ENCODE assay signal across 8 mouse cellular contexts in the genomic region with DNA sequence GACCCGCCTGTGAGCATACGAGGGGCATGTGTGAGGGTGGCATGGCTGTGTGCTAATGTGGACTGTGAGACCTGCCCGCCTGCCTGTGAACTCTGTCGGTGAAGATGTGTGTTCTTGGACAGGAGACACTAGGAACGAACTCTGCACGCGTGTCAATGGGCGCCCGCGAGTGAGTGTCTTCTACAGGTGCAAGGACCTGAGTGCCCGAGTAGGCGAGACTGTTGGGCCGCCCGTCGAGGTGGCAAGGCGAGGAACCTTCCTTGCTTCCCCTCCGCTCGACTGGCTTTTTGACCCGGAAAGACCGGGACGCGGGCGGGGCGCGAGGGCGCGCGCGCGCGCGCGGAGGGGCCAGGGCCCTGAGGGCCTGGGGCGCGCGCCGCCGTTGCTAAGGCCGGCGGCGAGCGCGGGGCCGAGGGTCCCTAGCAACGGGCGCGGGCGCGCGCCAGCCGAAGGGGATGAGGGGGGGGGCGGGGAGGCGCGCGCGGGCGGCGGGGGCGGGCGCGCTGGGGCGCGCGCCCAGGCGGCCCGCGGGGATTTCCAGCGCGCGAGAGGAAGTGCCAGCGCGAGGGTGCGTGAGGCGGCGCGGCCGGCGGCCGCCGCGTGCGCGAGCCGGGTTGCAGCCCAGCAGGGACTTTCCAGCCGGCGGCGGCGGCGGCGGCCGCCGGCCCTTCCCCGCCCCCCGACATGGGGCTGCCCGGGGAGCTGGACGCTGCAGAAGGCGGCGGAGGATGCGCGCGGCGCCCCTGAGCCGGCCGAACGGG. TPM values are rescaled to one million over a fixed set of nuclear protein-coding genes. Genes with fewer than 3 reads are reported as not detected.
A peak's percentile ranks its signal among the peaks of the same experiment; 100 is the strongest.
DNase-seq lines count a peak whose midpoint lies in the region; ATAC-seq and TF ChIP-seq lines count a peak whose summit lies in the region.

A gene (plus strand): TSS at position 540 of the 761 bp plus-strand sequence.

- peak within 1 kb of the TSS; percentile 85 for H3K4me2 ChIP-seq in midbrain, postnatal 0 days (ENCODE audit: low read depth, low read length, poor library complexity, severe bottlenecking)

- WGBS in midbrain, postnatal 0 days: 13% methylated on average over 23 of the region's 105 CpGs
- 5% methylated on average over 81 of the region's 105 CpGs for WGBS in spleen, adult 2 months

- H3K27me3 ChIP-seq in midbrain, postnatal 0 days (ENCODE audit: insufficient read depth, low read length): no peaks in the 10 kb centered on the region
- H3K27me3 ChIP-seq in spleen, adult 2 months (ENCODE audit: control insufficient read depth, insufficient read depth, low read length): no peaks in the 10 kb centered on the region

- peak in 1 of 2 experiments; percentile 53 for DNase-seq in left cerebral cortex, adult 18-20 months (ENCODE audit: low spot score in 2 of 2)
- no peak for DNase-seq in left cerebral cortex, adult 11 months (ENCODE audit: low spot score)
- DNase-seq in embryo, embryonic 10.5 days (ENCODE audit: low spot score): peak; percentile 87
- peak; percentile 60 for DNase-seq in heart, adult 8-10 months (ENCODE audit: low spot score)
- peak; percentile 60 to 68 for DNase-seq in kidney, adult 8-10 months
- peak; percentile 73 for DNase-seq in liver
- peak; percentile 89 for DNase-seq in midbrain, postnatal 0 days (ENCODE audit: low spot score)
- peak; percentile 64 to 80 for DNase-seq in spleen, adult 2 months (ENCODE audit: low read depth in 1 of 2, low spot score in 2 of 2)

- TF ChIP-seq CTCF in midbrain, postnatal 0 days (IDR thresholded peaks at IDR 0.05): no peak
- no peak for TF ChIP-seq CTCF in spleen, adult 2 months (IDR thresholded peaks at IDR 0.05; ENCODE audit: extremely low read depth, insufficient read depth, insufficient read length, insufficient replicate concordance)

- H3K27ac ChIP-seq in midbrain, postnatal 0 days (ENCODE audit: low read depth, low read length): peak within 1 kb of the TSS; percentile 84
- peak within 1 kb of the TSS; percentile 90 for H3K27ac ChIP-seq in spleen, adult 2 months (ENCODE audit: insufficient read depth, low read length)

- TF ChIP-seq POLR2A in spleen, adult 2 months (IDR thresholded peaks at IDR 0.05; ENCODE audit: low read depth, low read length): peak; percentile 47; the same call in 1 of the 2 replicates

- H3K9me3 ChIP-seq in midbrain, postnatal 0 days (ENCODE audit: low read length): no peaks in the 10 kb centered on the region

- peak within 1 kb of the TSS; percentile 84 for H3K4me3 ChIP-seq in midbrain, postnatal 0 days (ENCODE audit: low read depth, low read length)
- peak within 1 kb of the TSS; percentile 84 for H3K4me3 ChIP-seq in spleen, adult 2 months (ENCODE audit: extremely low read depth, insufficient read depth, insufficient read length)

- H3K9ac ChIP-seq in midbrain, postnatal 0 days (replicated peaks; ENCODE audit: low read length, poor library complexity, severe bottlenecking): peak within 1 kb of the TSS; percentile 77

- H3K4me1 ChIP-seq in midbrain, postnatal 0 days (ENCODE audit: insufficient read depth, low read length): peaks cover 23% of the 10 kb centered on the region
- peaks cover 43% of the 10 kb centered on the region for H3K4me1 ChIP-seq in spleen, adult 2 months (ENCODE audit: control insufficient read depth, insufficient read depth, insufficient read length)

- no peaks in the 10 kb centered on the region for H3K36me3 ChIP-seq in midbrain, postnatal 0 days (ENCODE audit: insufficient read depth, low read length)
- peaks cover 3% of the 10 kb centered on the region; the same call in 1 of the 2 replicates for H3K36me3 ChIP-seq in spleen, adult 2 months (ENCODE audit: control insufficient read depth, insufficient read depth, low read length)

- peak; percentile 2; the same call in 1 of the 2 replicates for ATAC-seq in midbrain, postnatal 0 days (ENCODE audit: low FRiP score)

RNA-seq across cellular contexts. Expression of the gene that starts here (rescaled TPM):
- total RNA-seq in left cerebral cortex, adult 18-20 months (2021): 10 to 100 TPM; 32.3 to 42.4 TPM
- 10 to 100 TPM; 12.5 to 19.0 (median 15.3) TPM for total RNA-seq in heart, adult 8-10 months (2022)
- total RNA-seq in midbrain, postnatal 0 days (2014; rRNA removed): 39.1 and 40.2 TPM in 2 replicates
- 13.0 and 14.9 TPM in 2 replicates for polyA plus RNA-seq in midbrain, postnatal 0 days (2015; fragmentation: Nextera tagmentation; extraction: Ambion mirVana)
- polyA plus RNA-seq in spleen, adult 2 months (2012; rRNA removed): 29.2 and 37.7 TPM in 2 replicates
